Mouse (Mus musculus) liver, embryonic 14.5 days (tissue): ENCODE measurements around the gene 4933405L10Rik. TPM values are rescaled to one million over a fixed set of nuclear protein-coding genes. Genes with fewer than 3 reads are reported as not detected.

Experiments used
- ATAC-seq: fragments of 200-750 bp; cut with Nextera tagmentation; 2 replicates; pipeline ENCODE4 v1.8.0; 2017; ENCODE audit warnings: moderate number of reproducible peaks, mild to moderate bottlenecking, moderate library complexity; ENCODE audit not compliant: insufficient read depth
- DNase-seq, 3 experiments: peaks; one replicate each; pipeline ENCODE4 v3.0.0-alpha.2; 2012 to 2013; ENCODE audit warnings: low read depth in 3 of 3, low spot score in 3 of 3
- H3K27ac ChIP-seq: fragments of 300-500 bp; sonication (generic); 2 replicates; pipeline ENCODE4 v1.5.1; 2014; ENCODE audit warnings: moderate library complexity, mild to moderate bottlenecking, control low read depth, inconsistent platforms
- H3K27me3 ChIP-seq: fragments of 300-500 bp; sonication (generic); 2 replicates; pipeline ENCODE4 v1.6.1; 2014; ENCODE audit warnings: mild to moderate bottlenecking, low read length, moderate library complexity; ENCODE audit not compliant: control insufficient read depth, insufficient read depth
- H3K36me3 ChIP-seq: fragments of 300-500 bp; sonication (generic); replicated peaks from 2 replicates; pipeline ENCODE4 v1.6.1; 2014; ENCODE audit warnings: low read depth; ENCODE audit not compliant: control insufficient read depth, insufficient read depth
- H3K4me1 ChIP-seq, 2 experiments: fragments of 200-500 bp in 1 of 2; fragments of 300-500 bp in 1 of 2; sonication (generic) in 1 of 2; replicated peaks; 2 replicates each; pipeline ENCODE4 v1.6.1; 2012 to 2014; ENCODE audit warnings: antibody characterized with exemption in 1 of 2, inconsistent platforms in 1 of 2, low read length in 1 of 2; ENCODE audit not compliant: control insufficient read depth in 2 of 2, insufficient read depth in 2 of 2
- H3K4me2 ChIP-seq: fragments of 300-500 bp; sonication (generic); 2 replicates; pipeline ENCODE4 v1.6.1; 2014; ENCODE audit warnings: low read depth, mild to moderate bottlenecking, control low read depth, moderate library complexity
- H3K4me3 ChIP-seq, 2 experiments: fragments of 200-500 bp in 1 of 2; fragments of 300-500 bp in 1 of 2; sonication (generic) in 1 of 2; 2 replicates each; pipeline ENCODE4 v1.5.1; 2012 to 2014; ENCODE audit warnings: low read depth in 2 of 2, low read length in 2 of 2, mild to moderate bottlenecking in 2 of 2, control low read depth in 1 of 2, inconsistent platforms in 1 of 2, moderate library complexity in 1 of 2; ENCODE audit not compliant: insufficient read depth in 1 of 2
- H3K9ac ChIP-seq: fragments of 300-500 bp; sonication (generic); replicated peaks from 2 replicates; pipeline ENCODE4 v1.6.1; 2014; ENCODE audit warnings: mild to moderate bottlenecking, control low read depth, moderate library complexity
- H3K9me3 ChIP-seq: fragments of 300-500 bp; sonication (generic); 2 replicates; pipeline ENCODE4 v1.6.1; 2016; ENCODE audit warnings: low read length, mixed read lengths; ENCODE audit not compliant: control insufficient read depth
- CTCF ChIP-seq: IDR thresholded peaks from 2 replicates; pipeline ENCODE4 v1.5.1; 2016; ENCODE audit warnings: antibody characterized with exemption, low read depth, control low read depth
- EP300 ChIP-seq: IDR thresholded peaks from 2 replicates; pipeline ENCODE4 v1.6.1; 2016; ENCODE audit warnings: antibody characterized with exemption, low read depth
- WGBS: fragments of 180-500 bp; shearing (Covaris S2); extraction: QIAGEN DNeasy Blood & Tissue Kit; methylation state at CpG from one replicate; pipeline ENCODE4 v1.1.7; 2014; ENCODE audit not compliant: insufficient replicate concordance; 5-methylcytosine and 5-hydroxymethylcytosine counted together
- polyA plus RNA-seq, 2 experiments: library from polyadenylated mRNA; depleted of rRNA in 1 of 2; stranded (reverse) in 1 of 2; unstranded in 1 of 2; fragments of >200 nt; fragmentation: Nextera tagmentation in 1 of 2; extraction: Ambion mirVana in 1 of 2; gene quantifications; 2 replicates each; pipeline versions ENCODE4 v1.2.1 to v1.2.3; 2012 to 2014

Gene 4933405L10Rik
- polyA plus RNA-seq, 2 experiments = not detected

DNA sequence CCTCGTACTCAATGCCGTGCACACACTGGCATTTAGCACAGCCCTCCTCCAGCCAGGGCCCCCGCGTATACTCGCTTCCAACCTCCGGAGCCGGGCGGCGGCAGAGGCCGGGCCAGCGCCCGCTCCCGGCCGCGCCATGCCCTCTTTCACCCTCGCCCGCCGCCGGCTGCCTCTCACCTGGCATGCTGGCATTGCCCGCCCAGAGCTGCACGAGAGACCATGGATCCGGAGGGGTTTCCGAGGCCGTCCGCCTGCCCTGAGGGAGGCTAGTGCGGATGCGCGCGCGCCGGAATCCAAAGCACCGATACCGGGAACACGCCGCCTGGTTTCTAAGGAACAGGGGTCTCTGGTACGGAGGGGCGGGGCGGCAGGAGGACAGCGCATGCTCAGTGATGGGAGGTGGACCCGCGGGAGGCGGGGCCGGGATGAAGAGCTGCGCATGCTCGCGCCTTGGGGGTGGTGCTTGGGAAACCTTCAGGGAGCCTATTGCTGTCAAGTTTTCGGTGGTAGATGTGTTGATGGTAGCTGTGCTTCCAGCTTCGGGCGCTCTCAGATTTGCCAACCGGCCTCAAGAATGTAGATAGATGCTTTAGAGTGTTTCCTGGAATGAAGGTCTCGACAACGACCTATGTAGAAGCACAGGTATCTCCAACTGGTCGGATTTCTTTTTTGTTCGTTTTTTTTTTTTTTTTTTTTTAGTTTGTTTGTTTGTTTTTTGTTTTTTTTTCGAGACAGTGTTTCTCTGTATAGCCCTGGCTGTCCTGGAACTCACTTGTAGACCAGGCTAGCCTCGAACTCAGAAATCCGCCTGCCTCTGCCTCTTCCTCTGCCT lies 51.0 kb downstream of the 4933405L10Rik start, which contains the start of gene Gfod2:
Gene Gfod2, minus strand, starts transcription at position 388 of the 832 bp plus-strand sequence.
- peaks cover 12 to 13% of the 10 kb centered on the region in 2 experiments; a peak in 3 of 4 replicates for H3K4me1 ChIP-seq
- WGBS = 2% methylated on average over 56 of the region's 57 CpGs
- H3K36me3 ChIP-seq = no peaks in the 10 kb centered on the region
- H3K4me3 ChIP-seq = peak within 1 kb of the TSS; percentile 79 to 86
- DNase-seq (peak; percentile 83 to 88 (median 83)), ATAC-seq (peak; percentile 97)
- peak within 1 kb of the TSS; percentile 99 for H3K4me2 ChIP-seq
- H3K9ac ChIP-seq = peak within 1 kb of the TSS; percentile 81
- peak within 1 kb of the TSS; percentile 52 for H3K27ac ChIP-seq
- H3K9me3 ChIP-seq = no peaks in the 10 kb centered on the region
- no peaks in the 10 kb centered on the region for H3K27me3 ChIP-seq
- no peak for TF ChIP-seq CTCF
- no peak for TF ChIP-seq EP300

Other genes with a start within 250 kb of the 4933405L10Rik start
- gene Tppp3, start 236.1 kb upstream of the 4933405L10Rik start, polyA plus RNA-seq (2012; rRNA removed) = 0.49 and 0.60 TPM in 2 replicates
- 0.49 and 0.63 TPM in 2 replicates for gene Tppp3, start 236.1 kb upstream of the 4933405L10Rik start, polyA plus RNA-seq (2014; fragmentation: Nextera tagmentation; extraction: Ambion mirVana)
- gene Zdhhc1, start 210.8 kb upstream of the 4933405L10Rik start, polyA plus RNA-seq (2012; rRNA removed) = 2.2 and 2.4 TPM in 2 replicates
- gene Zdhhc1, start 210.8 kb upstream of the 4933405L10Rik start, polyA plus RNA-seq (2014; fragmentation: Nextera tagmentation; extraction: Ambion mirVana) = 0.90 and 1.2 TPM in 2 replicates
- 1.1 TPM in 2 replicates for gene Hsd11b2, start 188.9 kb upstream of the 4933405L10Rik start, polyA plus RNA-seq (2012; rRNA removed)
- gene Hsd11b2, start 188.9 kb upstream of the 4933405L10Rik start, polyA plus RNA-seq (2014; fragmentation: Nextera tagmentation; extraction: Ambion mirVana) = 0.42 and 0.99 TPM in 2 replicates
- 36.0 and 40.1 TPM in 2 replicates for gene Atp6v0d1, start 141.6 kb upstream of the 4933405L10Rik start, polyA plus RNA-seq (2012; rRNA removed)
- 44.3 and 46.3 TPM in 2 replicates for gene Atp6v0d1, start 141.6 kb upstream of the 4933405L10Rik start, polyA plus RNA-seq (2014; fragmentation: Nextera tagmentation; extraction: Ambion mirVana)
- 4.5 and 5.4 TPM in 2 replicates for gene Ripor1, start 102.4 kb upstream of the 4933405L10Rik start, polyA plus RNA-seq (2012; rRNA removed)
- 4.9 and 6.1 TPM in 2 replicates for gene Ripor1, start 102.4 kb upstream of the 4933405L10Rik start, polyA plus RNA-seq (2014; fragmentation: Nextera tagmentation; extraction: Ambion mirVana)
- gene Ctcf, start 71.1 kb upstream of the 4933405L10Rik start, polyA plus RNA-seq (2012; rRNA removed) = 11.6 and 21.1 TPM in 2 replicates
- gene Ctcf, start 71.1 kb upstream of the 4933405L10Rik start, polyA plus RNA-seq (2014; fragmentation: Nextera tagmentation; extraction: Ambion mirVana) = 40.9 and 49.2 TPM in 2 replicates
- not detected in 2 replicates for gene Agrp, start 70.3 kb upstream of the 4933405L10Rik start, polyA plus RNA-seq (2012; rRNA removed)
- 0.23 and 0.27 TPM in 2 replicates for gene Agrp, start 70.3 kb upstream of the 4933405L10Rik start, polyA plus RNA-seq (2014; fragmentation: Nextera tagmentation; extraction: Ambion mirVana)
- gene Carmil2, start 21.4 kb upstream of the 4933405L10Rik start, polyA plus RNA-seq (2012; rRNA removed) = 1.3 and 1.4 TPM in 2 replicates
- 0.24 and 0.33 TPM in 2 replicates for gene Carmil2, start 21.4 kb upstream of the 4933405L10Rik start, polyA plus RNA-seq (2014; fragmentation: Nextera tagmentation; extraction: Ambion mirVana)
- gene Acd, start 6.6 kb upstream of the 4933405L10Rik start, polyA plus RNA-seq (2012; rRNA removed) = 8.8 and 11.0 TPM in 2 replicates
- 20.3 and 23.7 TPM in 2 replicates for gene Acd, start 6.6 kb upstream of the 4933405L10Rik start, polyA plus RNA-seq (2014; fragmentation: Nextera tagmentation; extraction: Ambion mirVana)
- 5.9 and 6.0 TPM in 2 replicates for gene Pard6a, start 6.5 kb upstream of the 4933405L10Rik start, polyA plus RNA-seq (2012; rRNA removed)
- 6.4 and 7.9 TPM in 2 replicates for gene Pard6a, start 6.5 kb upstream of the 4933405L10Rik start, polyA plus RNA-seq (2014; fragmentation: Nextera tagmentation; extraction: Ambion mirVana)
- gene Enkd1, start 555 bp downstream of the 4933405L10Rik start, polyA plus RNA-seq (2012; rRNA removed) = 7.0 and 7.8 TPM in 2 replicates
- gene Enkd1, start 555 bp downstream of the 4933405L10Rik start, polyA plus RNA-seq (2014; fragmentation: Nextera tagmentation; extraction: Ambion mirVana) = 4.8 and 6.5 TPM in 2 replicates
- gene Gfod2, start 51.0 kb downstream of the 4933405L10Rik start, polyA plus RNA-seq (2012; rRNA removed) = 0.84 and 0.93 TPM in 2 replicates
- gene Gfod2, start 51.0 kb downstream of the 4933405L10Rik start, polyA plus RNA-seq (2014; fragmentation: Nextera tagmentation; extraction: Ambion mirVana) = 1.1 and 1.8 TPM in 2 replicates
- gene Ranbp10, start 119.7 kb downstream of the 4933405L10Rik start, polyA plus RNA-seq (2012; rRNA removed) = 57.2 and 60.6 TPM in 2 replicates
- gene Ranbp10, start 119.7 kb downstream of the 4933405L10Rik start, polyA plus RNA-seq (2014; fragmentation: Nextera tagmentation; extraction: Ambion mirVana) = 37.0 and 42.0 TPM in 2 replicates
- gene Tsnaxip1, start 120.1 kb downstream of the 4933405L10Rik start, polyA plus RNA-seq (2012; rRNA removed) = 0.04 and 0.06 TPM in 2 replicates
- gene Tsnaxip1, start 120.1 kb downstream of the 4933405L10Rik start, polyA plus RNA-seq (2014; fragmentation: Nextera tagmentation; extraction: Ambion mirVana) = 0.06 TPM in 1 of 2 replicates, not detected in the other
- 24.6 and 25.4 TPM in 2 replicates for gene Cenpt, start 145.6 kb downstream of the 4933405L10Rik start, polyA plus RNA-seq (2012; rRNA removed)
- 15.0 and 18.2 TPM in 2 replicates for gene Cenpt, start 145.6 kb downstream of the 4933405L10Rik start, polyA plus RNA-seq (2014; fragmentation: Nextera tagmentation; extraction: Ambion mirVana)
- 26.2 TPM in 2 replicates for gene Thap11, start 147.5 kb downstream of the 4933405L10Rik start, polyA plus RNA-seq (2012; rRNA removed)
- 25.5 and 29.5 TPM in 2 replicates for gene Thap11, start 147.5 kb downstream of the 4933405L10Rik start, polyA plus RNA-seq (2014; fragmentation: Nextera tagmentation; extraction: Ambion mirVana)
- 40.5 and 83.2 TPM in 2 replicates for gene Nutf2, start 152.9 kb downstream of the 4933405L10Rik start, polyA plus RNA-seq (2012; rRNA removed)
- 139 TPM in 2 replicates for gene Nutf2, start 152.9 kb downstream of the 4933405L10Rik start, polyA plus RNA-seq (2014; fragmentation: Nextera tagmentation; extraction: Ambion mirVana)
- gene Edc4, start 173.2 kb downstream of the 4933405L10Rik start, polyA plus RNA-seq (2012; rRNA removed) = 17.5 and 21.6 TPM in 2 replicates
- gene Edc4, start 173.2 kb downstream of the 4933405L10Rik start, polyA plus RNA-seq (2014; fragmentation: Nextera tagmentation; extraction: Ambion mirVana) = 9.9 and 10.7 TPM in 2 replicates
- 0.22 and 0.42 TPM in 2 replicates for gene Nrn1l, start 185.9 kb downstream of the 4933405L10Rik start, polyA plus RNA-seq (2012; rRNA removed)
- gene Nrn1l, start 185.9 kb downstream of the 4933405L10Rik start, polyA plus RNA-seq (2014; fragmentation: Nextera tagmentation; extraction: Ambion mirVana) = not detected in 2 replicates
- 9.8 and 12.3 TPM in 2 replicates for gene Pskh1, start 192.8 kb downstream of the 4933405L10Rik start, polyA plus RNA-seq (2012; rRNA removed)
- gene Pskh1, start 192.8 kb downstream of the 4933405L10Rik start, polyA plus RNA-seq (2014; fragmentation: Nextera tagmentation; extraction: Ambion mirVana) = 6.2 and 8.0 TPM in 2 replicates
- 1.0 and 1.1 TPM in 2 replicates for gene Ctrl, start 226.2 kb downstream of the 4933405L10Rik start, polyA plus RNA-seq (2012; rRNA removed)
- 0.27 and 0.39 TPM in 2 replicates for gene Ctrl, start 226.2 kb downstream of the 4933405L10Rik start, polyA plus RNA-seq (2014; fragmentation: Nextera tagmentation; extraction: Ambion mirVana)
- 49.8 and 51.8 TPM in 2 replicates for gene Psmb10, start 230.8 kb downstream of the 4933405L10Rik start, polyA plus RNA-seq (2012; rRNA removed)
- gene Psmb10, start 230.8 kb downstream of the 4933405L10Rik start, polyA plus RNA-seq (2014; fragmentation: Nextera tagmentation; extraction: Ambion mirVana) = 61.5 and 68.5 TPM in 2 replicates
- 40.2 and 41.2 TPM in 2 replicates for gene Lcat, start 235.7 kb downstream of the 4933405L10Rik start, polyA plus RNA-seq (2012; rRNA removed)
- gene Lcat, start 235.7 kb downstream of the 4933405L10Rik start, polyA plus RNA-seq (2014; fragmentation: Nextera tagmentation; extraction: Ambion mirVana) = 47.0 and 50.7 TPM in 2 replicates